Mouse (Mus musculus): ENCODE measurements around the gene Ankrd61.

- TF ChIP-seq EP300 (IDR thresholded peaks at IDR 0.05) (no peak), CTCF (IDR thresholded peaks at IDR 0.05) (no peak)
Observed at GRCm38 (mm10) chr5:143890741-143891140, 6.7 kb downstream of the Ankrd61 start.

Measured in lung, postnatal 0 days (tissue).